7 mouse cellular contexts compared by ENCODE assay signal in the genomic region with DNA sequence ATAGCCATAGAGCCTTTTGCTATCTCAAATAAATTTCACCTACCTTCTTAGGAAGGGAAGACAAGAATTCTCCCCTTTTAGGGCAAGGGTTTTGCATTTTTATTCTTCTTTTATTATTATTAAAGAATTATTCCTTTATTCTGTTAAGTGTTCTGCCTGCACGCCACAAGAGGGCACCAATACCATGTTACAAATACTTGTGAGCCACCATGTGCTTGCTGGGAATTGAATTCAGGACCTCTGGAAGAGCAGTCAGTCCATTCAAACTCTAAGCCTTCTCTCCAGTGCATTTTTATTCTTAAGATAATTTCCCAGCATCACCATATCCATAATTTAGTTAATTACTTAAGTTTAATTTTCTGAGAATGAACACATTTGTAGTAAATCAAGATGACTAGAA.
DNase-seq lines count a peak whose midpoint lies in the region; ATAC-seq and TF ChIP-seq lines count a peak whose summit lies in the region.
"Not testable (repeated sequence)": the region's sequence is repeated elsewhere in the genome, so short reads cannot be mapped to it uniquely, and the experiment has no call there.

No protein-coding gene starts in this region.

- not testable (repeated sequence) for H3K27me3 ChIP-seq in C2C12 (ENCODE audit: control insufficient read depth, insufficient read depth, insufficient read length); heart, adult 2 months (ENCODE audit: control insufficient read depth, insufficient read depth, low read length); liver, postnatal 0 days (ENCODE audit: insufficient read depth, low read length); midbrain, postnatal 0 days (ENCODE audit: insufficient read depth, low read length)

- H3K36me3 ChIP-seq in C2C12 (ENCODE audit: control insufficient read depth, insufficient read depth); heart, adult 2 months (ENCODE audit: control insufficient read depth, insufficient read depth, low read length); liver, postnatal 0 days (replicated peaks; ENCODE audit: insufficient read depth, low read length); midbrain, postnatal 0 days (ENCODE audit: insufficient read depth, low read length): not testable (repeated sequence)

- H3ac ChIP-seq in C2C12 (ENCODE audit: control insufficient read depth, insufficient read length, low read depth) = not testable (repeated sequence)

- not testable (repeated sequence) for H3K4me1 ChIP-seq in heart, adult 2 months (ENCODE audit: control insufficient read depth, insufficient read depth, low read length); liver, postnatal 0 days (ENCODE audit: insufficient read depth); midbrain, postnatal 0 days (ENCODE audit: insufficient read depth, low read length)

- intact Hi-C loops in heart, adult 2 months (cut with DNase I) = not testable (repeated sequence)

- not testable (repeated sequence) for TF ChIP-seq EP300 in heart, adult 2 months (IDR thresholded peaks at IDR 0.05; ENCODE audit: insufficient read depth, low read depth, low read length); liver, postnatal 0 days (IDR thresholded peaks at IDR 0.05; ENCODE audit: low read depth)

- not testable (repeated sequence) for H3K79me3 ChIP-seq in C2C12 (ENCODE audit: low read depth)

- not testable (repeated sequence) for H3K9me3 ChIP-seq in liver, postnatal 0 days (ENCODE audit: low read length); midbrain, postnatal 0 days (ENCODE audit: low read length)

- H3K27ac ChIP-seq in heart, adult 2 months; liver, postnatal 0 days (ENCODE audit: low read depth); midbrain, postnatal 0 days (ENCODE audit: low read depth, low read length): not testable (repeated sequence)

- TF ChIP-seq POLR2A in heart, adult 2 months (IDR thresholded peaks at IDR 0.05; ENCODE audit: insufficient read depth, low read depth, low read length) = not testable (repeated sequence)

- not testable (repeated sequence) for H3K79me2 ChIP-seq in C2C12 (ENCODE audit: control insufficient read depth, insufficient read depth); heart, adult 2 months (replicated peaks; ENCODE audit: control insufficient read depth, insufficient read depth, low read length)

- not testable (repeated sequence) for TF ChIP-seq CTCF in C2C12 (IDR thresholded peaks at IDR 0.05; ENCODE audit: control insufficient read depth, insufficient read depth, insufficient read length)
- peak; percentile 20; the same call in 1 of the 2 replicates for TF ChIP-seq CTCF in heart, adult 2 months (IDR thresholded peaks at IDR 0.05)
- peak; percentile 44 for TF ChIP-seq CTCF in liver, postnatal 0 days (IDR thresholded peaks at IDR 0.05; ENCODE audit: low read depth)
- TF ChIP-seq CTCF in midbrain, postnatal 0 days (IDR thresholded peaks at IDR 0.05) = peak; percentile 26; the same call in 1 of the 2 replicates

- H3K4me2 ChIP-seq in liver, postnatal 0 days (ENCODE audit: low read depth, low read length); midbrain, postnatal 0 days (ENCODE audit: low read depth, low read length, poor library complexity, severe bottlenecking): not testable (repeated sequence)

- H3K9ac ChIP-seq in heart, adult 2 months (ENCODE audit: low read depth, low read length); liver, postnatal 0 days (replicated peaks); midbrain, postnatal 0 days (replicated peaks; ENCODE audit: low read length, poor library complexity, severe bottlenecking): not testable (repeated sequence)

- not testable (repeated sequence) for ATAC-seq in liver, postnatal 0 days; midbrain, postnatal 0 days (ENCODE audit: low FRiP score)

- WGBS in heart, adult 2 months = 5% methylated on average over 1 of the region's 1 CpGs
- WGBS in liver, postnatal 0 days (ENCODE audit: insufficient replicate concordance) = 0% methylated on average over 1 of the region's 1 CpGs
- 0% methylated on average over 1 of the region's 1 CpGs for WGBS in midbrain, postnatal 0 days

- DNase-seq in ZHBTc4 (ENCODE audit: low read depth, low spot score) = peak; percentile 17
- peak; percentile 2 to 6 for DNase-seq in cerebellum, postnatal 10 days
- not testable (repeated sequence) for DNase-seq in heart, adult 2 months; liver, postnatal 0 days; midbrain, postnatal 0 days (ENCODE audit: low spot score)
- peak; percentile 5 for DNase-seq in kidney, adult 9 months

- not testable (repeated sequence) for H3K4me3 ChIP-seq in C2C12 (ENCODE audit: insufficient read depth, poor library complexity, severe bottlenecking); heart, adult 2 months; liver, postnatal 0 days (ENCODE audit: low read depth, low read length); midbrain, postnatal 0 days (ENCODE audit: low read depth, low read length)

TF ChIP-seq in C2C12, 6 proteins besides CTCF, POLR2A, EP300 and RAD21:
- peak; percentile 13 for TF ChIP-seq MAX (IDR thresholded peaks at IDR 0.05)
